Mouse (Mus musculus) forebrain, postnatal 0 days (tissue): ENCODE results near the gene 2700049A03Rik. TPM values are rescaled to one million over a fixed set of nuclear protein-coding genes. Genes with fewer than 3 reads are reported as not detected.

Experiments
- ATAC-seq: fragments of 200-750 bp; cut with Nextera tagmentation; 2 replicates; pipeline ENCODE4 v1.8.0; 2017; ENCODE audit warnings: mild to moderate bottlenecking, moderate library complexity
- DNase-seq: peaks from one replicate; pipeline ENCODE4 v3.0.0-alpha.2; 2015
- H3K27ac ChIP-seq: fragments of 300-500 bp; sonication (generic); 2 replicates; pipeline ENCODE4 v1.5.1; 2014; ENCODE audit warnings: low read depth, mild to moderate bottlenecking, antibody characterized with exemption, low read length, moderate library complexity, mixed read lengths
- H3K27me3 ChIP-seq: fragments of 300-500 bp; sonication (generic); 2 replicates; pipeline ENCODE4 v1.6.1; 2014; ENCODE audit warnings: mild to moderate bottlenecking, low read length, mixed read lengths; ENCODE audit not compliant: insufficient read depth
- H3K36me3 ChIP-seq: fragments of 300-500 bp; sonication (generic); 2 replicates; pipeline ENCODE4 v1.6.1; 2014; ENCODE audit warnings: mild to moderate bottlenecking, moderate library complexity; ENCODE audit not compliant: insufficient read depth
- H3K4me1 ChIP-seq: fragments of 300-500 bp; sonication (generic); 2 replicates; pipeline ENCODE4 v1.6.1; 2014; ENCODE audit warnings: antibody characterized with exemption; ENCODE audit not compliant: insufficient read depth
- H3K4me2 ChIP-seq: fragments of 300-500 bp; sonication (generic); 2 replicates; pipeline ENCODE4 v1.6.1; 2014; ENCODE audit warnings: low read depth, mild to moderate bottlenecking, moderate library complexity
- H3K4me3 ChIP-seq: fragments of 300-500 bp; sonication (generic); 2 replicates; pipeline ENCODE4 v1.5.1; 2014; ENCODE audit warnings: low read depth, low read length, mixed read lengths
- H3K9ac ChIP-seq: fragments of 300-500 bp; sonication (generic); 2 replicates; pipeline ENCODE4 v1.6.1; 2014; ENCODE audit warnings: mild to moderate bottlenecking
- H3K9me3 ChIP-seq: fragments of 300-500 bp; sonication (generic); 2 replicates; pipeline ENCODE4 v1.6.1; 2016; ENCODE audit warnings: low read length
- CTCF ChIP-seq: sonication (generic); IDR thresholded peaks from 2 replicates; pipeline ENCODE4 v1.5.1; 2016; ENCODE audit warnings: antibody characterized with exemption, control low read depth, low read depth
- WGBS: fragments of 180-500 bp; shearing (Covaris S2); extraction: QIAGEN DNeasy Blood & Tissue Kit; methylation state at CpG from one replicate; pipeline ENCODE4 v1.1.7; 2014; 5-methylcytosine and 5-hydroxymethylcytosine counted together
- polyA plus RNA-seq: library from polyadenylated mRNA; unstranded; fragments of >200 nt; fragmentation: Nextera tagmentation; extraction: Ambion mirVana; gene quantifications from 2 replicates; pipeline ENCODE4 v1.2.1, GENCODE M21; 2015
- total RNA-seq: library from RNA; depleted of rRNA; stranded (reverse); fragments of >200 nt; gene quantifications from 2 replicates; pipeline ENCODE4 v1.2.3, GENCODE M21; 2014

Gene 2700049A03Rik
- total and polyA plus RNA-seq, 2 experiments from 2014 or later: 6.4 to 9.6 TPM

- Histone ChIP-seq H3K36me3 (peaks cover 38% of the 10 kb centered on the region), H3K4me3 (no peak overlapping the region), H3K4me1 (no peaks in the 10 kb centered on the region), H3K9me3 (no peaks in the 10 kb centered on the region), H3K9ac (no peak overlapping the region), H3K4me2 (no peak overlapping the region), H3K27ac (no peak overlapping the region), H3K27me3 (no peaks in the 10 kb centered on the region)
- 86% methylated on average over 1 of the region's 1 CpGs for WGBS
- no peak for TF ChIP-seq CTCF
- ATAC-seq: no peak
- DNase-seq: no peak
Observed at GRCm38 (mm10) chr12:71169911-71170310, 33.3 kb downstream of the 2700049A03Rik start.

GRCm38 (mm10) chr12:71183736-71184135, 47.1 kb downstream of the 2700049A03Rik start:
- Histone ChIP-seq H3K4me3 (no peak overlapping the region), H3K4me2 (no peak overlapping the region), H3K36me3 (peaks cover 42% of the 10 kb centered on the region), H3K9me3 (no peaks in the 10 kb centered on the region), H3K27ac (no peak overlapping the region), H3K9ac (no peak overlapping the region), H3K27me3 (no peaks in the 10 kb centered on the region), H3K4me1 (no peaks in the 10 kb centered on the region)
- no peak for TF ChIP-seq CTCF
- WGBS: 98% methylated on average over 3 of the region's 3 CpGs
- no peak for DNase-seq
- ATAC-seq: no peak

GRCm38 (mm10) chr12:71184396-71184795, 47.7 kb downstream of the 2700049A03Rik start:
- DNase-seq (no peak), ATAC-seq (no peak)
- Histone ChIP-seq H3K4me2 (no peak overlapping the region), H3K36me3 (peaks cover 41% of the 10 kb centered on the region), H3K27ac (no peak overlapping the region), H3K4me3 (no peak overlapping the region), H3K9ac (no peak overlapping the region), H3K4me1 (no peaks in the 10 kb centered on the region), H3K27me3 (no peaks in the 10 kb centered on the region), H3K9me3 (no peaks in the 10 kb centered on the region)
- no peak for TF ChIP-seq CTCF
- WGBS: 99% methylated on average over 4 of the region's 4 CpGs

GRCm38 (mm10) chr12:71192705-71193104, 56.1 kb downstream of the 2700049A03Rik start:
- H3K27ac ChIP-seq: no peak overlapping the region
- no peak overlapping the region for H3K9ac ChIP-seq
- 86% methylated on average over 8 of the region's 8 CpGs for WGBS
- no peak for TF ChIP-seq CTCF
- no peaks in the 10 kb centered on the region for H3K4me1 ChIP-seq
- H3K4me2 ChIP-seq: no peak overlapping the region
- no peaks in the 10 kb centered on the region for H3K9me3 ChIP-seq
- no peak for ATAC-seq
- peaks cover 58% of the 10 kb centered on the region for H3K36me3 ChIP-seq
- no peaks in the 10 kb centered on the region for H3K27me3 ChIP-seq
- DNase-seq: no peak
- H3K4me3 ChIP-seq: no peak overlapping the region

- WGBS: 60% methylated on average over 3 of the region's 3 CpGs
- Histone ChIP-seq H3K27ac (no peak overlapping the region), H3K9ac (no peak overlapping the region), H3K4me1 (no peaks in the 10 kb centered on the region), H3K36me3 (peaks cover 38% of the 10 kb centered on the region), H3K27me3 (no peaks in the 10 kb centered on the region), H3K9me3 (no peaks in the 10 kb centered on the region), H3K4me2 (no peak overlapping the region), H3K4me3 (no peak overlapping the region)
- peak; percentile 61 for DNase-seq
- ATAC-seq: no peak; the same call in 1 of the 2 replicates
- peak; percentile 76 for TF ChIP-seq CTCF
Observed at GRCm38 (mm10) chr12:71197671-71198070, 61.0 kb downstream of the 2700049A03Rik start.

GRCm38 (mm10) chr12:71201753-71202152, 65.1 kb downstream of the 2700049A03Rik start:
- no peak for ATAC-seq
- WGBS: 81% methylated on average over 5 of the region's 5 CpGs
- no peaks in the 10 kb centered on the region for H3K4me1 ChIP-seq
- no peak overlapping the region for H3K9ac ChIP-seq
- peaks cover 17% of the 10 kb centered on the region; the same call in 1 of the 2 replicates for H3K36me3 ChIP-seq
- H3K27ac ChIP-seq: no peak overlapping the region
- H3K27me3 ChIP-seq: no peaks in the 10 kb centered on the region
- H3K4me3 ChIP-seq: no peak overlapping the region
- no peak for DNase-seq
- no peak for TF ChIP-seq CTCF
- H3K4me2 ChIP-seq: no peak overlapping the region
- no peaks in the 10 kb centered on the region for H3K9me3 ChIP-seq

- Histone ChIP-seq H3K27ac (no peak overlapping the region), H3K4me1 (no peaks in the 10 kb centered on the region), H3K9me3 (no peaks in the 10 kb centered on the region), H3K9ac (no peak overlapping the region), H3K36me3 (peaks cover 14% of the 10 kb centered on the region; the same call in 1 of the 2 replicates), H3K4me2 (no peak overlapping the region), H3K4me3 (no peak overlapping the region), H3K27me3 (no peaks in the 10 kb centered on the region)
- ATAC-seq: no peak
- 89% methylated on average over 3 of the region's 3 CpGs for WGBS
- 0 out of 2 replicates have a peak, but pooled peaks have one; percentile 18 for TF ChIP-seq CTCF
- DNase-seq: no peak
Observed at GRCm38 (mm10) chr12:71204303-71204702, 67.7 kb downstream of the 2700049A03Rik start.
